Mouse (Mus musculus): Measurements from ENCODE around the gene Gzmf. TPM values are rescaled to one million over a fixed set of nuclear protein-coding genes. Genes with fewer than 3 reads are reported as not detected.
"Not testable (repeated sequence)": the region's sequence is repeated elsewhere in the genome, so short reads cannot be mapped to it uniquely, and the experiment has no call there.

The Gzmf gene
- polyA plus RNA-seq, 1 experiment from 2014 or later: not detected

- H3K36me3 ChIP-seq (ENCODE audit: control insufficient read depth, insufficient read depth, low read length): no peaks in the 10 kb centered on the region
- ATAC-seq (ENCODE audit: insufficient read depth, low FRiP score): no peak
- no peaks in the 10 kb centered on the region for H3K9me3 ChIP-seq (replicated peaks; ENCODE audit: control insufficient read depth, low read length)
- H3K4me3 ChIP-seq (replicated peaks; ENCODE audit: low read length): no peak overlapping the region
- no peaks in the 10 kb centered on the region for H3K27me3 ChIP-seq (ENCODE audit: control insufficient read depth, insufficient read depth, low read length)
- H3K9ac ChIP-seq (ENCODE audit: low read length): no peak overlapping the region
- H3K4me1 ChIP-seq (ENCODE audit: control insufficient read depth, insufficient read depth, low read length): no peaks in the 10 kb centered on the region
- H3K27ac ChIP-seq (ENCODE audit: low read length): no peak overlapping the region
- 90% methylated on average over 6 of the region's 6 CpGs for WGBS
- H3K4me2 ChIP-seq (ENCODE audit: low read depth, low read length): no peak overlapping the region
Measured at GRCm38 (mm10) chr14:56173396-56173795, 37.8 kb downstream of the Gzmf start.

- Histone ChIP-seq H3K9me3 (replicated peaks; ENCODE audit: control insufficient read depth, low read length) (no peaks in the 10 kb centered on the region), H3K36me3 (ENCODE audit: control insufficient read depth, insufficient read depth, low read length) (no peaks in the 10 kb centered on the region), H3K27me3 (ENCODE audit: control insufficient read depth, insufficient read depth, low read length) (no peaks in the 10 kb centered on the region), H3K4me3 (replicated peaks; ENCODE audit: low read length) (no peak overlapping the region), H3K4me1 (ENCODE audit: control insufficient read depth, insufficient read depth, low read length) (no peaks in the 10 kb centered on the region), H3K9ac (ENCODE audit: low read length) (no peak overlapping the region), H3K27ac (ENCODE audit: low read length) (no peak overlapping the region), H3K4me2 (ENCODE audit: low read depth, low read length) (no peak overlapping the region)
- 95% methylated on average over 5 of the region's 5 CpGs for WGBS
- no peak for ATAC-seq (ENCODE audit: insufficient read depth, low FRiP score)
Measured at GRCm38 (mm10) chr14:56172744-56173143, 38.5 kb downstream of the Gzmf start.

DNA sequence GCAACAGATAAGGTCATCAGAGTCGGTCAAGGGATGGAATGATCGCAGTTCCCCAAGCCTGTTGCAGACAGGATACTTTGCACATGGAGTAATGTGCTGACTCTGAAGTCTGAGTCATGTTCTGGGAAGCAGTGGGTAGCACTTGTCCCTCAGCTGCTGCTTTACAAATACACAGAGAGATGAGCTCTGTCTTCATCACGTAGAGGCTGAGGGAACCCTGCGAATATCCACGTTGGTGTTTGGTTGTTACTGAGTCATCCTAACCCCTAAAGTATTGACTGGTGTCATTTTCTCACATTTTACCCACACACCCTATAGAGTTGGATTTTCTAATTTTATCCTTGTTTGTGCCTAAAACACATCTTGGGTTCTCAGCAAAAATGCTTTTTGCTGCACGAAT lies 43.2 kb downstream of the Gzmf start:
- Histone ChIP-seq H3K27me3 (ENCODE audit: control insufficient read depth, insufficient read depth, low read length) (no peaks in the 10 kb centered on the region), H3K36me3 (ENCODE audit: control insufficient read depth, insufficient read depth, low read length) (no peaks in the 10 kb centered on the region), H3K9ac (ENCODE audit: low read length) (no peak overlapping the region), H3K4me2 (ENCODE audit: low read depth, low read length) (no peak overlapping the region), H3K4me1 (ENCODE audit: control insufficient read depth, insufficient read depth, low read length) (no peaks in the 10 kb centered on the region), H3K27ac (ENCODE audit: low read length) (no peak overlapping the region), H3K4me3 (replicated peaks; ENCODE audit: low read length) (no peak overlapping the region), H3K9me3 (replicated peaks; ENCODE audit: control insufficient read depth, low read length) (no peaks in the 10 kb centered on the region)
- ATAC-seq (ENCODE audit: insufficient read depth, low FRiP score): no peak
- WGBS: 70% methylated on average over 6 of the region's 6 CpGs

DNA sequence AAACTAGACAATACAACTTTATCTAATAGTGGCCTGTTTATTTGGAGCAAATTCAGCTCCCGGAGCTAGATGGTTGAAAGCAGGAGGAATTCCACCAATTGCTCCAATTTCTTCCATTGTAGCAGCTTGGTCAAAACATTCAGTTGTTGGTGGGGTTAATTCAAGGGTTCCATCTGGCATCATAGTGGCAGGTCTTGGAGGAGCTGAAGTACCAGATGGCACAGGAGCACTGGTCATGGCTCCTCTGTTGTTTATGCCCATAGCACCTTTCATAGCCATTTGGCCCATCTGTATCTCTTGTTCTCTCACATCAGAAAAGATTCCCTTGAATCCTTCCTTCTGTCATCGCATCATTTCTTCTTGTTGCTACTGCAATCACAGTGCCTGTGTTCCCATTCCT lies 49.1 kb downstream of the Gzmf start:
- H3K9me3 ChIP-seq (replicated peaks; ENCODE audit: control insufficient read depth, low read length): no peaks in the 10 kb centered on the region
- H3K9ac ChIP-seq (ENCODE audit: low read length): no peak overlapping the region
- no peak overlapping the region for H3K27ac ChIP-seq (ENCODE audit: low read length)
- ATAC-seq (ENCODE audit: insufficient read depth, low FRiP score): no peak
- H3K4me2 ChIP-seq (ENCODE audit: low read depth, low read length): no peak overlapping the region
- no peaks in the 10 kb centered on the region for H3K36me3 ChIP-seq (ENCODE audit: control insufficient read depth, insufficient read depth, low read length)
- H3K4me3 ChIP-seq (replicated peaks; ENCODE audit: low read length): no peak overlapping the region
- 76% methylated on average over 2 of the region's 2 CpGs for WGBS
- no peaks in the 10 kb centered on the region for H3K4me1 ChIP-seq (ENCODE audit: control insufficient read depth, insufficient read depth, low read length)
- no peaks in the 10 kb centered on the region for H3K27me3 ChIP-seq (ENCODE audit: control insufficient read depth, insufficient read depth, low read length)

DNA sequence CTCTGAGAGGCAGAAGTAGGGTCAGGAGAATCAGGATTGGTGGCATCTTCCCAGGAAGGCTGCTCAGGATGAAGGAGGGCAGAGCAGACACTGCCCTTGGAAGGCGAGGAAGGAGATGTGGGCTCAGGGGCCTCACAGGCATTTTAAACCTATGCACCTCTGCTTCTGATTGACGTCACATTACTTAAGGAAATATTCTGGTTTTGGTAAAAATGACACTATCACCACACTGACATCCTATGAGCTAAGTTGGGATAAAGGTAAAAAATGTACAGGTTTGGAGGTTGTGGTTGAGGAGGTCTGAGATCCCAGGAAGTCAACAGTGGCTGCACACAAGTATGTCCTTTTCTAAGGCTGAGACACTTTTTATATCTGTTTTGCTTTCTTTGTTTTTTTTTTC lies 51.7 kb downstream of the Gzmf start, which contains the start of gene Gzmg:
Gene Gzmg (minus strand): TSS at position 101 of the 400 bp plus-strand sequence.
- H3K27ac ChIP-seq (ENCODE audit: low read length); ATAC-seq (ENCODE audit: insufficient read depth, low FRiP score); H3K36me3 ChIP-seq (ENCODE audit: control insufficient read depth, insufficient read depth, low read length); H3K9me3 ChIP-seq (replicated peaks; ENCODE audit: control insufficient read depth, low read length); H3K9ac ChIP-seq (ENCODE audit: low read length); H3K4me1 ChIP-seq (ENCODE audit: control insufficient read depth, insufficient read depth, low read length); H3K4me3 ChIP-seq (replicated peaks; ENCODE audit: low read length); H3K4me2 ChIP-seq (ENCODE audit: low read depth, low read length); H3K27me3 ChIP-seq (ENCODE audit: control insufficient read depth, insufficient read depth, low read length): not testable (repeated sequence)
- WGBS: 77% methylated on average over 2 of the region's 2 CpGs

DNA sequence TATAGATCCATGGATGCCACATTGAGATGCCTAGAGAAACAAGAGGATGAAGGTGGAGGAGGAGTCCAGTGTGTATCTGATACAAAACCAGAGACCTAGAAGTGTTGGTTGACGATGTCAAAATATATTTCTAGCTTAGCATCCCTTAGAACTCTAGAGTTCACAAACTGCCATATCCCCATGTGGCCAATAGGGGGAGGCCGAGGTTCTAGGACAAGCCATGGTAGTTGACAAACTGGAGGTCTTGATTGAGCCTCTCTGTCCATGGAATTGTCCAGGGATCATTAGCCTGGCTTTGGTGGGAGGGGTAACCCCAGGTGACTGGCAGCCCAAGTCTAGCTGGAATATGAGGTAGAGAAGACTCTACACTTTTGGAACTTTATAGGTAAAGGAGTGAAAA lies 55.9 kb downstream of the Gzmf start:
- WGBS: 68% methylated on average over 2 of the region's 2 CpGs

More for the DNA sequence above, 55.9 kb downstream of the Gzmf start:
- no peaks in the 10 kb centered on the region for H3K4me1 ChIP-seq (ENCODE audit: control insufficient read depth, insufficient read depth, low read length)
- no peak overlapping the region for H3K4me3 ChIP-seq (replicated peaks; ENCODE audit: low read length)
- no peak for ATAC-seq (ENCODE audit: insufficient read depth, low FRiP score)
- H3K36me3 ChIP-seq (ENCODE audit: control insufficient read depth, insufficient read depth, low read length): no peaks in the 10 kb centered on the region
- no peak overlapping the region for H3K4me2 ChIP-seq (ENCODE audit: low read depth, low read length)
- H3K27ac ChIP-seq (ENCODE audit: low read length): no peak overlapping the region
- no peaks in the 10 kb centered on the region for H3K9me3 ChIP-seq (replicated peaks; ENCODE audit: control insufficient read depth, low read length)
- H3K27me3 ChIP-seq (ENCODE audit: control insufficient read depth, insufficient read depth, low read length): no peaks in the 10 kb centered on the region
- no peak overlapping the region for H3K9ac ChIP-seq (ENCODE audit: low read length)

Other genes with a start within 250 kb of the Gzmf start
- 0.22 and 0.48 TPM in 2 replicates for gene Mcpt1, start 193.4 kb downstream of the Gzmf start, polyA plus RNA-seq (2015; fragmentation: Nextera tagmentation; extraction: Ambion mirVana)
- not detected in 2 replicates for gene Mcpt9, start 180.9 kb downstream of the Gzmf start, polyA plus RNA-seq (2015; fragmentation: Nextera tagmentation; extraction: Ambion mirVana)
- 0.65 and 0.75 TPM in 2 replicates for gene Mcpt2, start 169.4 kb downstream of the Gzmf start, polyA plus RNA-seq (2015; fragmentation: Nextera tagmentation; extraction: Ambion mirVana)
- gene Mcpt4, start 149.1 kb downstream of the Gzmf start, polyA plus RNA-seq (2015; fragmentation: Nextera tagmentation; extraction: Ambion mirVana): 1.5 and 2.1 TPM in 2 replicates
- gene Mcpt8, start 126.1 kb downstream of the Gzmf start, polyA plus RNA-seq (2015; fragmentation: Nextera tagmentation; extraction: Ambion mirVana): 2.1 and 4.3 TPM in 2 replicates
- 0.92 and 1.7 TPM in 2 replicates for gene Ctsg, start 108.8 kb downstream of the Gzmf start, polyA plus RNA-seq (2015; fragmentation: Nextera tagmentation; extraction: Ambion mirVana)
- not detected in 2 replicates for gene Gzme, start 90.8 kb downstream of the Gzmf start, polyA plus RNA-seq (2015; fragmentation: Nextera tagmentation; extraction: Ambion mirVana)
- gene Gzmd, start 78.8 kb downstream of the Gzmf start, polyA plus RNA-seq (2015; fragmentation: Nextera tagmentation; extraction: Ambion mirVana): not detected in 2 replicates
- not detected in 2 replicates for gene Gzmg, start 51.8 kb downstream of the Gzmf start, polyA plus RNA-seq (2015; fragmentation: Nextera tagmentation; extraction: Ambion mirVana)
- gene Gzmn, start 36.8 kb downstream of the Gzmf start, polyA plus RNA-seq (2015; fragmentation: Nextera tagmentation; extraction: Ambion mirVana): not detected in 2 replicates
- not detected in 2 replicates for gene Gzmc, start 23.2 kb upstream of the Gzmf start, polyA plus RNA-seq (2015; fragmentation: Nextera tagmentation; extraction: Ambion mirVana)
- gene Gzmb, start 50.8 kb upstream of the Gzmf start, polyA plus RNA-seq (2015; fragmentation: Nextera tagmentation; extraction: Ambion mirVana): 1.6 and 1.9 TPM in 2 replicates
- 0.04 and 0.19 TPM in 2 replicates for gene Atp12a, start 153.7 kb upstream of the Gzmf start, polyA plus RNA-seq (2015; fragmentation: Nextera tagmentation; extraction: Ambion mirVana)
- 1.2 and 1.4 TPM in 2 replicates for gene Rnf17, start 191.2 kb upstream of the Gzmf start, polyA plus RNA-seq (2015; fragmentation: Nextera tagmentation; extraction: Ambion mirVana)

Measured in stomach, embryonic 16.5 days (tissue).